Mouse (Mus musculus) kidney, adult 9 months (tissue): ENCODE measurements around the gene Lrrc49.

Experiments used
- DNase-seq: peaks from one replicate; pipeline ENCODE4 v3.0.0; 2022

The Lrrc49 gene

DNA sequence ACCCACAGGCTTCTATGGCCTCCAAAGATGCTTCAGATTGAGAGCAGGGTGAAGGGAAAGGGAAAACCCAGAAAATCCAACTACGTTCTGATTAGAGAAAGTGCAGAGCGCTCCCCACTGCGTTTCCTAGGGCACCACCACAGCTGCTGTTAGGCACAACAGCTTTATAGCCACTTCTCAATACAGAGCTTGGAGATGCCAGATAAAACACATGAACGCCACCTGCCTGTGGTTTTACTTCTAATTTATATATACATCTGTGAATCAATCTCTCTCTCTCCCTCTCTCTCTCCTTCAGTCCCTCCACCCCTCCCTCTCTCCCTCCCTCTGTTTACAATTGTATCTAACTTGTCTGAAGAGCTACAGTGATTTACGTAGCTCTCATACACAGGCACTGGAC is 95.6 kb downstream of the Lrrc49 start:
- DNase-seq, result no peak

DNA sequence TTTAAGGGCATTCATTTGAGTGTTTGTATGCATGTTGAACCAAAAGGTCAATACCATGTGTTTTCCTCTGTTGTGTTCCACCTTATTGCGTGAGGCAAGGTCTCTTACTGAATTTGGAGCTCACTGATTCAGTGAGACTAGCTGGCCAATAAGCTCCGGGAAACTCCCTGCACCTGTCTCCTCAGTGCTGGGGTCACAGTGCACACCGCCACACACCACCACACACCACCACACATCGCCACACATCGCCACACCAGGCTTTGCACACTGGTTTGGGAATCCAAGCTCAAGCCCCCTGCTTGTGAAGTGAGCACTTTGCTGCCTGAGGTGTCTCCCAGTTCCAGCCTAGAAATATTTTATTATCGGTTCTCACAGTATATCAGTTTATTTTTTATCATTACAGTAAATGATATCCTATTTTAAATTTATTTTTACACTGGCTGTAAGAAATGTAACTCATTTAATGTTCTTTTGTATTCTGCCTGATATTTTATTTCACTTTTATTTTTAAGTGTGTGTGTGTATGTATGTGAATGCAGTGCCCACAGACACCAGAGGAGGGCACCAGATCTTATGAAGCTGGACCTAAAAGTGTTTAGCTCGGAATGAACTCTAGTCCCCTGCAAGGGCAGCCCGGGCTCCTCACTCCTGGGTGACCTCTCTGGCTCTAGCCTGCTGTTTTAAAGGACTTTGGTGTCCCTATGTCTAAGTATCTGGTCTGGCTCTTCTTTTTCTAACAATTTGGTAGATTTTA is 96.9 kb downstream of the Lrrc49 start:
- DNase-seq, result peak; percentile 10

DNA sequence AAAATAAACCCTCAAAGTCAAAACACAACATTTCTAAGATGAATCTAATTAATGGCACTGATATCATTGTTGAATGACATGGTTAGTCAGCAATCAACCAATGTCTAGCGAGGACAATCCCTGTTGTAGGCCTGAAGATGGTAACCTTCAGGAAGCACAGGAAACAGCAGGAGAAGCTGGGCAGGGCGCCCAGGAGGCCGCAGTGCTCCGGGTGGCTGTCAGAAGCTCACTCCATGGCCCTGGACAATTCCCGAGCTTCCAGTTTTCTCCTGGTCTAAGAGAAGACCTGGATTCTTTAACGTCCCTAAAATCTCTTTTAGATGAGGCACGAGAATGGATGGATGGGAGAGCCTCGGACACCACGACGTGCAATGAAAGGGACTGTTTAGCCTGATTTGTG is 99.0 kb downstream of the Lrrc49 start:
- no peak for DNase-seq

DNA sequence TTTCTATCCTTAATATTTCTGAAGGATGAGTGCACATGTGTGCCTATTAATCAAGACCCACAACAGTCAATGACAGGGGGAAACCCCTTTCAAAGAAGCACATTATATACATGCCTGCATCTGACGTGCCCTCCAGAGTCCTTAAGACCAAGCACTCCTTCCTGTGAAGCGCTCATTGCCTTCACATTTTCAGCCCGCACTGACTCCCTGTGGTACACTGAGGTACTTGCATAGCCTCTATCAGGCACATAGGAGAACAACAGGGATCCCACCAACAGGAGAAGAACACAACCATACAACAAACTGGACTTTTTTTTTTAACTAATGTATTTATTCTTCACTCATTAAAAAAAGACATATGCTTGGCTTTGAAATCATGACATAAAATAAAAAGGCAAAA is 101.0 kb downstream of the Lrrc49 start:
- no peak for DNase-seq

DNA sequence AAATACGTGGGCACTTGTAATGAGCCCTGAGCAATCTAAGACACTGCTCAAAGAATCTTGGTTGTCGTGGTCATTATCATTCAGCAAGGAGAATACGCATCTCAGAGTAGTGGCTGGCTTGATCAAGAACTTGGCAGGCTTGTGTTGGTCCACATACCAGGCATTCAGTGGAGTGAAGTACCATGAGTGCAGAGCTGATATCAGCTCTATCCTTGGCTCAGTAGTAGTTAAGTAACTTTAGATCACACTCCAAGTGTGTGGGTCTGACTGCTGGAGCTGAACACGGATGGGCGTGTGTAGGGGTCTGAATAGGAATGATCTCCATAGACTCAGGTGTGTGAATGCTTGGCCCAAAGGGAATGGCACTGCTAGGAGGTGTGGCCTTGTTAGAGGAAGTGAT is 102.8 kb downstream of the Lrrc49 start:
- DNase-seq, result no peak

DNA sequence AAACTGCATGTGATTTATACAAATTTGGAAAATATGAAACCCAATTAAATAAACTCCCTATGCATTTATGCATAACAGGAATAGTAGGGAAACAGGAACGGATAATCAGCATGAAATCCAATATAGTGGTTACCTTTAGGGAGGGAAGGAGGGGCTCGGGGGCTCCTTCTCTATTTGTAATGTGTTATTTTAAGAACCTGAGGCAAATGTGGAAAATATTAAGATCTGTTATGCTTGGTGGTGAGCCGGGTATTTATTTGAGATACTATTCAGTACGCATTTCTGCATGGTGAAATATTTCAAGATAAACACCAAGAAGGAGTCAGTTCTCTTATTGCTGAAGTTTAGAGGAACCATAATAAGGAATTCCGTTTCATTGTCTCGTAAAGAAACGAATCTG is 105.4 kb downstream of the Lrrc49 start:
- no peak for DNase-seq

DNA sequence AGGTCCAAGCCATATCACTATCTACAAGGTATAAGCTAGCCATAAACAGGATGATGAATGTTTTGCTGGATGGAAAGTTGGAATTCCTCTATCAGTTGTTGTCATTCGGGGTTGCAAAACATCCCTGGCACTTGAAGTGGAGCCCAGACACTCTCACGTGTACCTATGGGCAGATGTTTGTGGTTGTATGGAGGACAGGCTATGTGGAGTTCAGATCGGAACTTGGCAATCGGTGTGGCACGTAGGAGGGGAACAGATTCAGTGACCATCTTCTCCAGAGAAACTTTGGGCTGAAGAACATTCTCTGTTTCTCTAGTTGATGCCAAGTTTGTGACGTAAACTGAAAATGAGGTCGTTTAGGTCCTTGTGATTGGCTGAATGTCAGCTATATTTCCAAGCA is 114.9 kb downstream of the Lrrc49 start:
- DNase-seq, result no peak

DNA sequence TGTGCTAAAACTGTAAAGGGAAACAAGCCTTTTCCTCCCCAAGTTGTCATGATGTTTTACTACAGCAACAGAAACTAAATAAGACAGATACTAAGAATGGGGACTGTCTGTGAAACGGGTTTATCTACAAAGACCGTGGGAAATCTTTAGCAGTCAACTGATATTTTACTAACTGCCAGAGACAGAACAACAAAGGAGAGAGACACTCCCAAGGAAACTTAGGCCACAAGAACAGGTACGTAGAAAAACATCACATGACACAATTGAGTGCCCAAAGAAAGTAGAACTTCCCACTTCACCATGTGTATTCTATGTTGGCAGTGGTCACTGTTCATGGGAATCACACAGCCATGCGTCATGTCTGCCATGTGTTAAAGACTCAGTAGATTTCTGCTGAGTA is 116.2 kb downstream of the Lrrc49 start:
- no peak for DNase-seq

DNA sequence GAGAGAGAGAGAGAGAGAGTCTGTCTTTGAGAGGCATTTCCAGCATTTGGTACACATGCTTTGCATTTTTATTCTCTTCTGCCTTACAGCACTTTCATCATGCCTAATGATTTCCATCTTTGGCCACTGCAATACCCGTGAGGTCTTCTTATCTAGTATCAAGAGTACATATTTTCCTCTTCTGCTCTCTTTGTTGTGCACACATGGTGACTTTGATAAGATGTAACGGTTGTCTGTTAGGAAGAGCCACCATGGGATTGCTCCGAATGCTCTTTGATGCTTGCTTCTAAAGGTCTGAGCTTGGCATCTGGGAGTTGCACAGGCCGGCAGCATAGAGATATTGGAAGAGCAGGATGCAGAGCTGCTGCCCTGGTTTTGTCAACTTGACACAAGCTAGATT is 116.9 kb downstream of the Lrrc49 start:
- DNase-seq, result no peak

DNA sequence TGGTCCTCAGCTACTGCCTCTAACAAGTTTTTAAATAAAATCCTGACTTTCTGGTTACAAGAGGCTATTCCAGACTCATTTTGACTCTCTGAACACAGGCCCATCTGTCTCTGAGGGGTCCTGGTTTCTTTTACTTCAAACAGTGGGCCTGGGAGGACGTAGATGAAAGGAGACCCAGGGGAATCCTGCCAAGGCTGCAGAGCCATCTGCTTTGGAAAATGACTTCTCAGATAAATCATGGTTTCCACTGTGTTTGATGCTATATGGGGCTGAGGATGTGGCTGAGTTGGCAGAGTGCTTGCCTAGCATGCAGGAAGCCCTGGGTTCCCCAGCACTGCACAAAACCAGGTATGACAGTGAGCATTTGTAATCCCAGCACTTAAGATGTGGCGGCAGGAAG is 118.6 kb downstream of the Lrrc49 start:
- DNase-seq, result no peak

DNA sequence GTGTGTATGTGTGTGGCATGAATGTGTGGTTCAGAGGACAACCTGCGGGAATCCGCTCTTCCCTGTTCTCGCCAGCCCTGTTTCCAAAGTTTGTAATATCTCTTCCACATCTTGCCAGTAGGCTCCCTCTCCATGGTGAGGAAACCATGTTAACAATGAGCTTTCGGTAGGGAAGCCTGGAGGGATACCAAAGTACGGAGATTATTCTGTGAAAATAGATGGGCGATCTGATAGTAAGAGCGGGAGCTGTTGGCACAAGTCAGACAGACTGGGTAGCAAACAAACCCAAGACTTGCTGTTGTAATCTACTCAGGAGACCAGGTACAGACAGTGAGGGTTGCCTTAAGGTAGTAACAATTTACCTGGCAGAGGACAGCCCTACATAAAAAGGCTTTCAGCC is 124.1 kb downstream of the Lrrc49 start:
- no peak for DNase-seq

DNA sequence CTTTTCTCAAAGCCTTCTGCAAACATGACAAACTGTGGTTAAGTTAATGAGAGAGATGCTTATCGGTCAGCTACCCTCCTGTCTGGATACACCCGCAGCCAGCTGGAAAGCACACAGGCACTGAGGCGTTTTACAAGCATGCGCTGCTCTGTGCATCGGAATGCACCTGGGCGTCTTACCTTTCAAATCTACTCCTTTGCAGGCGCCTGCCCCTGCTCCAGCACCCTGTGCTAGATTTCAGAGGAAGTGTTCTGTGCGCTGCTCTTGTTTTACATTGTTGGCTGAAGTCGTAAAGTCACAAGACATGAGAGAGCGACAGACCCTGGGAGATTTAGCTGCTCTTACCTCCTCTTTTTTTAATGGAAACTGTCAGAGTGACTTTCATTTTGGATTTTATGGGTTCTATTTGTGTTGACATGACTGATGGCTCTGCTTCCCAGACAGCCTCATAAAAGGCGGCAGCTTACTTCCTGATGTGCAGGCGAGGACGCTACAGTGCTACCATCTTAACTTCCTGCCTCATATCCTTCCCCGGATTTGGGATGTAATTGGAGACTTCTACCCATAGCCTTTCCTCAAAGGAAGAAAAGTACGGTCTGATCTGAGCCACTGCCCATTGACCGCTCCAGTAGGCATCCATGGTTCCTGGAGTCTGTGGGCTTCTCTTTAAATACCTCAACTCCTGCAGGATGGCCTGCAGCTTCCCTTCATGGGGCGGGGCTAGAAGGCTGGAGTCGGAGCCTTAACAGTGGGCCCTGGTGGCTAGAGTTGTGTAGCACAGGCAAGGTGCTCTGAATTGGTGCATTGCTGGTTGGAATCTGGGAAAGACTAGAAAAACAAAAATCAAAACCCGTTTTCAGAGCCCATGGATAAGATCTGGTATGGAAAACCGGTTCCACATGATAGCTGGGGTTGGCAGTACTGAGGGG is 125.3 kb downstream of the Lrrc49 start:
- peak; percentile 41 for DNase-seq

DNA sequence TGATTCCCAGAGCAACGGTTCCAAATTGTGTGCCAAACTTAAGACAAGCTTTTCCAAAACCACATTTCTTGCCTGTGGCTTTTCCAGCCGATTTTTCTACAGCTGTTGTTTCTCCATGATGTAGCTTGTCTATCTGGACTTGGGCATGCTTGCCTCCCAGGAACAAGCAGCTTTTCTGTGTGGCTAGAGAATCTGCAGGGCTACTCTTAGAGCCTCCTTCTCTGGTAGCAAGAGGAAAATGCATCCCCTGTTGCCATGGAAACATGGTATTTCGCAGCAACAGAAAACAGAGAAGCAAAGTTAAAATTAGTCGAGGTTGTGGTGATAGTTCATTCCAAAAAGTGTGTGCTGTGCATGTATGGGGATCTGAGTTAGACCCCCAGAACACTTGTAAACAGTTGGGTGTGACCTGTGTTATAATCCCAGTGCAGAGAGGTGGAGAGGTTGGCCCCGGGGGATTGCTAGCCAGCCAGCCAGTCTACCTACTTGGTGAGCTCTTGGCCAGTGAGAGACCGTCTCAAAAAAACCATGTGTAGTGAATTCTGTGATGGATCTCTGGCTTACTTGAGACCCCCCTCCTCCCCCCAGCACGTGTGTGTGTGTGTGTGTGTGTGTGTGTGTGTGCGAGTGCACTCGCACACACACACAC is 126.2 kb downstream of the Lrrc49 start:
- no peak for DNase-seq

DNA sequence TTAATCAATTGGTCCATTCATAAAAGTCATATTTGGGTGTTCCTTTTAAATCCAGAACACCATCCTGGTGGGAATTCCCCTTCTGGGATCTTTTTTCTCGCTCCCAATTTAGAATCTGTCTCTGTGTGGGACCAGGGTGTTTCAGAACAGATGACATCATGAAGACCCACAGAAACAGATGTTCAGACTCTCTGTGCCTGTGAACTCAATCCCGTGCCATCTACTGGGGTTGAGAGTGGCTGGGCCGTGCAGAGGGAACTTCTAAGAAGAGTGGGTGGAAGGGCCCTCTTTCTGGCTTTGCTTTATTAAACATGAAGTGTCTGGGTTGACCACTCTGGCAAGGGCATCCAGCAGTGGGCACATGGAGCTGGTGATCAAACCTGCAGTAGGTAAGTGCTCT is 129.5 kb downstream of the Lrrc49 start:
- DNase-seq, result no peak

DNA sequence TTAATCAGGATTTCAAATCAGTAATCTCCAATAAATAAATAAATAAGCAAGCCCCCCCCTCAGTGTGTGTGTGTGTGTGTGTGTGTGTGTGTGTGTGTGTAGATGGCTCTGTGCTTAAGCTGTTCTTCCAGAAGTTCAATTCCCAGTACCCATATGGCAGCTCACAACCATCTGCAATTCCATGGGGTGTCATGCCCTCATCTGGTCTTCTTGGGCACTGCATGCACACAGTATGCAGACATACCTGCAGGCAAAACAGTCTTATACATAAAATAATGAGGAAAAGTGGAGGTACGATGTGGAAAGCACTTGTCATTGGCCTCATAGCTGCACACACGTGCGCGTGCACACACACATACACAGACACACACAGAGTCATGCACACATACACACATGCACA is 136.7 kb downstream of the Lrrc49 start:
- no peak for DNase-seq

DNA sequence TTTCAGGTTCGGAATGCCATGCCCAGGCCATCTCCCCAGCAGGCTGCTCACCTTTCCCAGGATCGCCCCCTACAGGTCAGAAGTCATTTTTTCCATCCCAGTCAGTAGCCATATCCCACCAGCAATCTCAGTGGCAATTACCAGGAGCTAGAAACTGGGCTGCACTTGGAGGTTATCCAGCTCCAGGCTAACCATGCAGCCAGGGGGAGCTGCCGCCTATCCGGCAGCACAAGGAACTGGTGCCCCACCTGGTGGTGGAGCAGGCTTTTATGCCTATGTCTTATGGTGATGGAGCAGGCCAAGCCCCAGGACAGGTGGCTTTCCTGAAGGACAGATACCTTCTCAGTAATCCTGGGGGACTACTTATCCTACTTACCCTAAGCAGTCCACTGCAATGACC is 139.8 kb downstream of the Lrrc49 start:
- DNase-seq, result peak; percentile 50

DNA sequence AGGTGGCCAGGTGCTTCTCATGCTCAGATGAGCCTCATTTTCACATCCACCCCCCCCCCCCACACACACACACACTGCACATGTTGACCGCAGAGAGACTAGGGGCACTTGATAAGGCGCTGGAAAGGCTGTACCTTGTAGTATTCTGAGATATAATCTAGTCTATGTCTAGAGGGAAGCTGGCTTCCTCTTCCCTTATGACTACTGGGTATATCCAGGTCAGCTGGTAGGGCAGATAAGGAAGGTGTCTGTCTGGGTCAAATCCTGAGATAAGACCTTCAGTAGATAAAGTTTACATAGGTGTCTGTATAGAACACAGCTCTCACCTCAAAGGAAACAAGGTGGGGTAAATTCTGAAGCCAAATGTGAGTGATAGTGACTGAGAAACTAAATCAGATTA is 141.8 kb downstream of the Lrrc49 start:
- DNase-seq, result no peak

DNA sequence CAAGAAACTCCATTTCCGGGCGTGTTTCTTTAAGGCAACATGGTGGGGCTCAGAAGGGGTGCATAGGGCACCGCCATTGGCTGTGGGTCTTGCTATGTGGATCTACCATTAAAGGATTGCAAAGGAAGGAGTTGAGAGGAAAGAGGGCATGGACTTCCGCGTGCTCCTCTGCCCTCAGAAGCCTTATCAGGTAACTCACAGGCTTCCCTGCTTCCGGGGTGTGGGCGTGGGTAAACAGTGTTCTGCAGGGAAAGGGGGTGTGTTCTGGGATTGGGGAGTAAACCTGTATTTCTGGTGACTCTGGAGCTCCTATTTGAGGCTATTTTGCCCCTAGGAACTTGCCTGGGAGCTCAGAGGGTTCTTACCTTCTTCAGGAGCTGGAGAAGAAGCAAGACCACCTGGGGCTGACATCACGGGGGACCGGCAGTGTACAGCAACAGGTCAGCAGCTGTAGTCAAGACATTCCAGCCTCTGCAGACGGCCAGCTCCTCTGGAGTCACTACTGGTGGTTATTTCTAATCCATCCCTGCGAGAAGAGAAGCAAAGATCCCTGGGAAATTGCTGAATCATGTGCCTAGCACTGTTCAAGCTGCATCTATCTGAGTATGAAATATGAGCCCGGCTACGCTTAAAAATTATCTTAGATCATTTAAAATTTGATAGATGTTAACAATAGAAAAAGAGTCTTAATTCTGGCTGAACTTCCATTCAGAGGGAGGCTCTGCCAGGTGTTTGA is 142.4 kb downstream of the Lrrc49 start:
- no peak for DNase-seq

DNA sequence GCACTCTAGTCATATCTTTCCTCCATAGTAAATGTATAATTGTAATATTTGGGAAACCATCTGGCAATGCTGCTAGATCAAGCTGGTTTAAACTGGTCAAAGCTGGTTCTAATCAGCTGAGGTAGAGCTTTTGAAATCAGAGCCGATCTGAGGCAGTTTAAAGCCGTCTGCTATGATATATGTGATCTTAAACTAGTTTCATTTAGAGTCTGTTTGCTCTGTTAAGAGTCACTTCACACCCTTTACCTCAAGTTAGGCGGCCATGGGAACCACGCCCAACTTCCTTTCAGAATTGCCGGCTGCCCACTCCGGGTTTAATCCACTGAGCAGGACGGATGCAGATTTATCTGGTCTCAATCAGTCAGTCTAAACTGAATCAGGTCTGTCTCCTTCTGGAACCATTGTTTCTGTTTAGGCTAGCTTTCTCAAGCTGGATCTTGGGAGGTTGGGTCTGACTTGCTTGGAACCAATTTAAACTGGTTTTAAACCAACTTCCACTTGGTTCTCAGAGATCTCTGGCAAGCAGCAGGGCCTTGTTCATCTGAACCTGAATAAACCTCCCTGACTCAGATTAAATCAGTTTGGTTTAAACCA is 144.4 kb downstream of the Lrrc49 start:
- no peak for DNase-seq

DNA sequence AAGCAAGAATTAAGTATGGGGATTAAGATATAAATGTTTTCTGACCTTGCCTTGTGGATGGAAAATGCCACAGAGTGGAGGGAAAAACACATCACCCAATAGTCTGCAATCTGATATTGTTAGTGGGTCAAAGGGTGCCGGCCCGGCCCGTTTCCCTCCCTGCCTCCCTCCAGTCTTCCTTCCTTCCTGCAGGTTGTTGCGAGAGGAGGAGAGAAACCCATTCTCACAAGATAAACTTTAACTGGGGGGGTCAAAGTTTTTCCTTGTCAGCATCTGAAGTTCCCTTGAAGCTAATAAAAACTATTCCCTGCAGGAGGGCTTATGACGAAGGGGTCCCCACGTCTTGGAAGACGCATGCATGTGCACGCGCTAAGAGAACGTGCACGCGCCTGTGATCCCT is 157.6 kb downstream of the Lrrc49 start:
- DNase-seq, result peak; percentile 36

DNA sequence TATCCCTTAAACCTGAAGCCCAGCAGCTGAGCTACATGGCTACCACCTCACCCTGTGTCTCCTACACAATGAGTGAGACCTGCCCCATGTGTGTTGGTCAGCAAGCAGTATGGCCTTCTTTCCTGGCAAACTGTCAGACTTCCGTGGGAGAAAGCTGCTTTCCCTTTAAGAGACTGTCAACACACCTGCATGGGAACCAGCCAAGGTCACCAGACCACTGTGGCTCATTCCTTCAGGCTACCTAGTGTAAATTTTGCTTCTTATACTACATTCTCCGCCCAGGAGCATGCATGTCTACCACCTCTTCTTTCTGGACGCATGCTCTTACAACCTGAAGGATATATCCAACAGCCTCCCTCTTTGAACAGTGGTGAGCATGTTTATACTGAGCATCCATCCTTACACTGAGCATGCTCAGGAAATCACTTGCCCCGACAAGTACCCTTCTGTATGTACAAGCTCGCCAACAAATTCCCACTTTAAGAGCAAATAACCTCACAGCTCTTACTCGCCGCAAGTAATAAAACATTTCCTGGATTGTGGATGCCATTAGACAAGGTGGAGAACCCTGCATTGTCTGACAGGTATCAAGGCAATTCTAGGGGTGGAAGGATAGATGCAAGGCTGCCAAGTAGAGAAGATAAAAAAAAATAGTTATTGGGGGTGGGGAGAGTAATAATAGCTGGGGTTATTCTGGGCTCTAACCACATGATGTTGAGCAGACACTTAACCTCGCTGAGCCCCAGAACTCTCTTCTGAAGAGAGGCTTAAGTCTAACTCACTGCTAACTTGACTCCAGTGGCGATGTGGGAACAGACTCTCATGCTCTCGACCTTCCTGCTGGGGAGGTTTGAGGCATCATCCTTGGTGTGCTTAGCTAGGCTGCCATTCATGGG is 158.4 kb downstream of the Lrrc49 start:
- DNase-seq, result no peak

DNA sequence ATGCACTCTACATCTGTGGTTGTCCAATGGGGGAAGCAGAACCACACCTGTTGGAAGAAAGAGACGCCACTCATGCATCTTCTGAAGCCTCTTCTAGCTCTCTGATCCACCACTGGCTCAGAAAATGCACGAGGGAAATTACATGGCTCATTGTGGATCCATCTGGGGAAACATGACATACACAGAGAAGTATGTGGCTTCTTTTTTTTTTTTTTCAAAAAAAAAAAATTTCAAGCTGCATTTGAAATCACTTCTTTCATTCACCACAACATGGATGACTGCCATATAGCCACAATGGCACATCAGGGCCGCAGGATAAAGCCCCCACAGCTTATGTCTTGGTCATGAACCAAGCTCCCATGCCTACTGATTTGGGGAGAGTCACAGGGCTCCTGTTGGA is 159.7 kb downstream of the Lrrc49 start:
- no peak for DNase-seq
